9 mouse cellular contexts compared by ENCODE assay signal in the genomic region with DNA sequence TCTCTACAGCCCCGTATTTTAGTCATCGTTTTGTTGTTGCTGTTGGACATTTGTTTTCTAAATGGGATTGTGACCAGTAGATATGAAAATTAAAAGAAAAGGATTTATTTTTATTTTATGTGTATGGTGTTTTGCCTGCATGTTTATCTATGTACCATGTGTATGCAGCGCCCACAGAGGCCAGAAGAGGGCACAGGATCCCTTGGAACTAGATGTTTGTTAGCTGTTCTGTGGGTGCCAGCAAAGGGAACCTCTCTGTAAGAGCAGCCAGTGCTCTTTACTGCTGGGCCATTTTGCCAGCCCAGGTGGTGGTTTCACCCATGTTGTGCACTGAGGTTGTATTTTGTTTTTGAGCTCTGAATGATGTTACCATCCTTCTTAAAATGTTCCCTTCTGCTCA. TPM values are rescaled to one million over a fixed set of nuclear protein-coding genes. Genes with fewer than 3 reads are reported as not detected.
A peak's percentile ranks its signal among the peaks of the same experiment; 100 is the strongest.
DNase-seq lines count a peak whose midpoint lies in the region; ATAC-seq and TF ChIP-seq lines count a peak whose summit lies in the region.
"Had no signal": no experiment of that assay in that cellular context is flagged by ENCODE, and none has a peak within 500 bp of the region (broad histone marks: within the 10 kb centered on the region; RNA-seq: fewer than 3 reads in every experiment).

No protein-coding gene starts in this region.

- no peak overlapping the region for H3K4me3 ChIP-seq in ES-E14 (ENCODE audit: insufficient read depth in 1 of 2, low read depth in 1 of 2, low read length in 2 of 2, poor library complexity in 1 of 2, severe bottlenecking in 1 of 2)
- H3K4me3 ChIP-seq in gastrocnemius, adult 2 months: no peak overlapping the region
- no peak overlapping the region for H3K4me3 ChIP-seq in left cerebral cortex, adult 2 months
- H3K4me3 ChIP-seq in neural tube, embryonic 15.5 days (replicated peaks): no peak overlapping the region
- H3K4me3 ChIP-seq: embryonic facial prominence, embryonic 12.5 days had no signal

- no peak overlapping the region for H3K9ac ChIP-seq in ES-E14 (ENCODE audit: insufficient read depth, low read depth, low read length, poor library complexity, severe bottlenecking)
- H3K9ac ChIP-seq in neural tube, embryonic 15.5 days (replicated peaks): no peak overlapping the region
- H3K9ac ChIP-seq: embryonic facial prominence, embryonic 12.5 days had no signal

- H3K4me2 ChIP-seq in neural tube, embryonic 15.5 days: no peak overlapping the region
- H3K4me2 ChIP-seq: embryonic facial prominence, embryonic 12.5 days had no signal

- in situ Hi-C loops in ES-E14 (cut with MboI; ENCODE audit: low sequenced_read_pairs in 2 of 2, unreplicated experiment in 2 of 2): no loop called here

- no peaks in the 10 kb centered on the region for H3K27me3 ChIP-seq in neural tube, embryonic 15.5 days (replicated peaks)
- H3K27me3 ChIP-seq: embryonic facial prominence, embryonic 12.5 days had no signal

- no peak overlapping the region for H3K27ac ChIP-seq in ES-E14 (ENCODE audit: insufficient read depth, low read depth, low read length, poor library complexity, severe bottlenecking)
- no peak overlapping the region for H3K27ac ChIP-seq in gastrocnemius, adult 2 months
- no peak overlapping the region for H3K27ac ChIP-seq in left cerebral cortex, adult 2 months
- H3K27ac ChIP-seq in neural tube, embryonic 15.5 days (replicated peaks): no peak overlapping the region
- H3K27ac ChIP-seq: embryonic facial prominence, embryonic 12.5 days had no signal

- ATAC-seq in neural tube, embryonic 15.5 days (ENCODE audit: low FRiP score): peak; percentile 78; the same call in 1 of the 2 replicates
- no peak for ATAC-seq in monocyte, adult 5-6 weeks (replicated peaks; ENCODE audit: insufficient number of reproducible peaks, low FRiP score, low TSS enrichment, poor library complexity, severe bottlenecking)

- peak; percentile 18 to 56 for DNase-seq in heart, postnatal 36 days
- no peak for DNase-seq in heart, adult 11 months
- no peak for DNase-seq in ES-E14 (ENCODE audit: low read depth, low spot score)
- DNase-seq in brain, embryonic 18.5 days (ENCODE audit: low read depth, low spot score): peak; percentile 14
- peak; percentile 59 for DNase-seq in gastrocnemius, adult 2 months
- peak; percentile 46 to 47 for DNase-seq in left cerebral cortex, adult 2 months (ENCODE audit: extremely low spot score in 1 of 2, low spot score in 2 of 2)

- peak; percentile 75 for TF ChIP-seq CTCF in gastrocnemius, adult 2 months (IDR thresholded peaks at IDR 0.05)
- TF ChIP-seq CTCF in left cerebral cortex, adult 2 months (IDR thresholded peaks at IDR 0.05): peak; percentile 74

- WGBS in neural tube, embryonic 15.5 days: 81% methylated on average over 3 of the region's 3 CpGs

- intact Hi-C loops in heart, postnatal 36 days (cut with DNase I): loop anchor here (1.0 to 2.0 kb wide), 2 partner anchors 183 to 300 kb away; no protein-coding TSS in a partner anchor
- intact Hi-C loops in gastrocnemius, adult 2 months (cut with DNase I): loop anchor here (1.0 to 2.0 kb wide), 2 partner anchors 181 to 299 kb away; no protein-coding TSS in a partner anchor
- intact Hi-C loops in left cerebral cortex, adult 2 months (cut with DNase I): loop anchor here (1.0 to 5.0 kb wide), 3 partner anchors 181 to 393 kb away; no protein-coding TSS in a partner anchor

- H3K36me3 ChIP-seq in ES-E14 (ENCODE audit: control insufficient read depth, insufficient read depth, low read length, poor library complexity, severe bottlenecking): no peaks in the 10 kb centered on the region
- H3K36me3 ChIP-seq in neural tube, embryonic 15.5 days: no peaks in the 10 kb centered on the region
- H3K36me3 ChIP-seq: embryonic facial prominence, embryonic 12.5 days had no signal

- H3K9me3 ChIP-seq in ES-E14 (ENCODE audit: control insufficient read depth, insufficient read depth, low read depth, low read length): no peaks in the 10 kb centered on the region
- H3K9me3 ChIP-seq in neural tube, embryonic 15.5 days (replicated peaks): no peaks in the 10 kb centered on the region
- H3K9me3 ChIP-seq: embryonic facial prominence, embryonic 12.5 days had no signal

- no peaks in the 10 kb centered on the region for H3K4me1 ChIP-seq in ES-E14 (ENCODE audit: control insufficient read depth in 2 of 2, insufficient read depth in 2 of 2, low read length in 2 of 2, poor library complexity in 1 of 2)
- H3K4me1 ChIP-seq in neural tube, embryonic 15.5 days: no peaks in the 10 kb centered on the region
- H3K4me1 ChIP-seq: embryonic facial prominence, embryonic 12.5 days had no signal

TF ChIP-seq in ES-E14, 5 proteins besides CTCF, POLR2A, EP300 and RAD21:
- no peak for TF ChIP-seq CHD2 (IDR thresholded peaks at IDR 0.05; ENCODE audit: low read depth, low read length)
- 0 out of 2 replicates have a peak, but pooled peaks have one; percentile 42 for TF ChIP-seq ZC3H11A (IDR thresholded peaks at IDR 0.05; ENCODE audit: borderline replicate concordance, low read depth, low read length)

RNA-seq across cellular contexts. Expression of a gene that starts 33.9 kb away (rescaled TPM):
- total RNA-seq in heart, postnatal 36 days (2021): 10 to 100 TPM; 17.0 to 21.0 TPM
- total RNA-seq in ES-E14 (2012; rRNA removed): 10.3 and 12.2 TPM in 2 replicates
- total RNA-seq in gastrocnemius, adult 2 months (2021): 10 to 100 TPM; 13.9 to 16.6 TPM
- total RNA-seq in left cerebral cortex, adult 2 months (2021): 10 to 100 TPM; 38.1 to 40.7 TPM
- polyA plus RNA-seq in neural tube, embryonic 15.5 days (2015; fragmentation: Nextera tagmentation; extraction: Ambion mirVana): 12.0 and 13.4 TPM in 2 replicates
- 13.9 to 28.9 TPM (median 15.4 TPM) in 3 replicates for total RNA-seq in monocyte, adult 5-6 weeks (2017)

Comparison
In these comparisons a context has a peak if more than half of its experiments do, and no peak if none do; other contexts are left out.
1. DNase-seq: peak in heart, postnatal 36 days (2 of 2), brain, embryonic 18.5 days (single experiment), gastrocnemius, adult 2 months (single experiment) and left cerebral cortex, adult 2 months (2 of 2); none in heart, adult 11 months (single experiment) and ES-E14 (single experiment).